Mouse (Mus musculus) liver, embryonic 16.5 days (tissue): ENCODE results near the gene Nubpl. TPM values are rescaled to one million over a fixed set of nuclear protein-coding genes. Genes with fewer than 3 reads are reported as not detected.

Source experiments
- ATAC-seq: fragments of 200-750 bp; cut with Nextera tagmentation; 2 replicates; pipeline ENCODE4 v1.8.0; 2017; ENCODE audit warnings: low read depth, mild to moderate bottlenecking, moderate number of reproducible peaks, moderate library complexity
- H3K27ac ChIP-seq: fragments of 300-500 bp; sonication (generic); 2 replicates; pipeline ENCODE4 v1.5.1; 2014; ENCODE audit warnings: mild to moderate bottlenecking, low read length
- H3K27me3 ChIP-seq: fragments of 300-500 bp; sonication (generic); 2 replicates; pipeline ENCODE4 v1.6.1; 2014; ENCODE audit warnings: low read depth, low read length, mixed read lengths; ENCODE audit not compliant: control insufficient read depth, insufficient read depth
- H3K36me3 ChIP-seq: fragments of 300-500 bp; sonication (generic); 2 replicates; pipeline ENCODE4 v1.6.1; 2014; ENCODE audit warnings: mild to moderate bottlenecking; ENCODE audit not compliant: control insufficient read depth, insufficient read depth
- H3K4me1 ChIP-seq: fragments of 300-500 bp; sonication (generic); 2 replicates; pipeline ENCODE4 v1.6.1; 2014; ENCODE audit warnings: low read depth, low read length, mixed read lengths; ENCODE audit not compliant: control insufficient read depth
- H3K4me2 ChIP-seq: fragments of 300-500 bp; sonication (generic); 2 replicates; pipeline ENCODE4 v1.6.1; 2014; ENCODE audit warnings: low read depth, low read length, mixed read lengths
- H3K4me3 ChIP-seq: fragments of 300-500 bp; sonication (generic); 2 replicates; pipeline ENCODE4 v1.5.1; 2014; ENCODE audit warnings: low read depth, mild to moderate bottlenecking, low read length
- H3K9ac ChIP-seq: fragments of 300-500 bp; sonication (generic); 2 replicates; pipeline ENCODE4 v1.6.1; 2014; ENCODE audit warnings: low read depth, low read length
- H3K9me3 ChIP-seq: fragments of 300-500 bp; sonication (generic); replicated peaks from 2 replicates; pipeline ENCODE4 v1.6.1; 2016; ENCODE audit warnings: low read length; ENCODE audit not compliant: control insufficient read depth
- WGBS: fragments of 180-500 bp; shearing (Covaris S2); extraction: QIAGEN DNeasy Blood & Tissue Kit; methylation state at CpG from one replicate; pipeline ENCODE4 v1.1.7; 2014; ENCODE audit not compliant: insufficient replicate concordance; 5-methylcytosine and 5-hydroxymethylcytosine counted together
- polyA plus RNA-seq: library from polyadenylated mRNA; unstranded; fragments of >200 nt; fragmentation: Nextera tagmentation; extraction: Ambion mirVana; gene quantifications from 2 replicates; pipeline ENCODE4 v1.2.1, GENCODE M21; 2015

Gene Nubpl
- polyA plus RNA-seq, 1 experiment from 2014 or later: 3.5 TPM

DNA sequence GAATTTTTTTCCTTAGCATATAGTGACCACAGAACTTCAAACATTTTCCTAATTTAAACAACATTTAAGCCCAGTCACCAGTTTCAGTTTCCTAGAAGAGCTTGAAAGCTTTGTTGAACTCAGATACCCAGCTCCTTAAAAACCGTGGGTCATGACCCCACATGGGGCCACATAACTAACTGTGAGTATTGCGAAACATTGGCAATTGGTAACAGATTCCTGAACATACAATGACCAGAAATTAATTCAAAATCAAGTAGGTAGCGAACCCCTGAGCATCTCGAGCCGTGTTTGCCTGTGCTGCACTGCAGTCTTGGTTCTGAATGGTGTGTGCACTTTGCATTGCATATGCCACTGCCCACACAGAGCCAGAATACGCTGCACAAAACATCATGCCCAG is 221.6 kb downstream of the Nubpl start:
- Histone ChIP-seq H3K4me2 (no peak overlapping the region), H3K9ac (no peak overlapping the region), H3K36me3 (no peaks in the 10 kb centered on the region), H3K4me3 (no peak overlapping the region), H3K27me3 (no peaks in the 10 kb centered on the region), H3K9me3 (no peaks in the 10 kb centered on the region), H3K27ac (no peak overlapping the region), H3K4me1 (no peaks in the 10 kb centered on the region)
- ATAC-seq: no peak
- WGBS: 70% methylated on average over 6 of the region's 6 CpGs

GRCm38 (mm10) chr12:52328488-52328887 is 231.0 kb downstream of the Nubpl start:
- Histone ChIP-seq H3K4me2 (no peak overlapping the region), H3K27ac (no peak overlapping the region), H3K9me3 (no peaks in the 10 kb centered on the region), H3K9ac (no peak overlapping the region), H3K4me3 (no peak overlapping the region), H3K4me1 (no peaks in the 10 kb centered on the region), H3K27me3 (no peaks in the 10 kb centered on the region), H3K36me3 (no peaks in the 10 kb centered on the region)
- ATAC-seq: no peak
- 60% methylated on average over 4 of the region's 4 CpGs for WGBS

- Histone ChIP-seq H3K4me3 (no peak overlapping the region), H3K9ac (no peak overlapping the region), H3K9me3 (no peaks in the 10 kb centered on the region), H3K27me3 (no peaks in the 10 kb centered on the region), H3K4me2 (no peak overlapping the region), H3K4me1 (no peaks in the 10 kb centered on the region), H3K36me3 (no peaks in the 10 kb centered on the region), H3K27ac (no peak overlapping the region)
- no peak for ATAC-seq
- 79% methylated on average over 11 of the region's 11 CpGs for WGBS
Observed at GRCm38 (mm10) chr12:52335142-52335765, 237.7 kb downstream of the Nubpl start.

- Histone ChIP-seq H3K4me1 (no peaks in the 10 kb centered on the region), H3K27ac (no peak overlapping the region), H3K4me3 (no peak overlapping the region), H3K36me3 (no peaks in the 10 kb centered on the region), H3K4me2 (no peak overlapping the region), H3K9ac (no peak overlapping the region), H3K27me3 (no peaks in the 10 kb centered on the region), H3K9me3 (no peaks in the 10 kb centered on the region)
- ATAC-seq: no peak
- 30% methylated on average over 2 of the region's 2 CpGs for WGBS
Observed at GRCm38 (mm10) chr12:52338136-52338753, 240.7 kb downstream of the Nubpl start.

GRCm38 (mm10) chr12:52346611-52347010 is 249.1 kb downstream of the Nubpl start:
- no peak for ATAC-seq
- WGBS: 63% methylated on average over 5 of the region's 5 CpGs
- Histone ChIP-seq H3K27ac (no peak overlapping the region), H3K9me3 (no peaks in the 10 kb centered on the region), H3K4me1 (no peaks in the 10 kb centered on the region), H3K4me3 (no peak overlapping the region), H3K27me3 (no peaks in the 10 kb centered on the region), H3K36me3 (no peaks in the 10 kb centered on the region), H3K4me2 (no peak overlapping the region), H3K9ac (no peak overlapping the region)

DNA sequence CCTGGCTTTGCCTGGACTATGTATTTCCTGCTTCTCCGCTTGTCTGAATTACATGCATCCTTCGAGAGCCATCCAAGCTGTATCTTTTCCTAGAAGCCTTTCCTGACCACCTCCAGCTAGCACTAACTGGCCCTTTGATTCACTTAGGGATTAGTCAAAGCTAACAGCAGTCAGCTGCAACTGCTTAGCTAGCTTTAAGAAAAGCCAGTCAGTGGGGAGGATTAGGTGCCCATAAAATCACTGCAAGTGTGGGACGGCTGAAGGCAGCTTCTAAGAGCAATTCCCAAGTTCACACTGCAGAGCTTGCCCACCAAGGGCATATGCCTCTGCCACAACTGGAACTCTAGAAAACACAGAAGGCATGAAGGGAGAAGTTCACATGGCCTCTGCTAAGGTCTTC is 252.7 kb downstream of the Nubpl start:
- Histone ChIP-seq H3K9ac (no peak overlapping the region), H3K9me3 (no peaks in the 10 kb centered on the region), H3K4me1 (no peaks in the 10 kb centered on the region), H3K4me3 (no peak overlapping the region), H3K27me3 (no peaks in the 10 kb centered on the region), H3K27ac (no peak overlapping the region), H3K4me2 (no peak overlapping the region), H3K36me3 (no peaks in the 10 kb centered on the region)
- WGBS: 64% methylated on average over 3 of the region's 3 CpGs
- no peak for ATAC-seq

DNA sequence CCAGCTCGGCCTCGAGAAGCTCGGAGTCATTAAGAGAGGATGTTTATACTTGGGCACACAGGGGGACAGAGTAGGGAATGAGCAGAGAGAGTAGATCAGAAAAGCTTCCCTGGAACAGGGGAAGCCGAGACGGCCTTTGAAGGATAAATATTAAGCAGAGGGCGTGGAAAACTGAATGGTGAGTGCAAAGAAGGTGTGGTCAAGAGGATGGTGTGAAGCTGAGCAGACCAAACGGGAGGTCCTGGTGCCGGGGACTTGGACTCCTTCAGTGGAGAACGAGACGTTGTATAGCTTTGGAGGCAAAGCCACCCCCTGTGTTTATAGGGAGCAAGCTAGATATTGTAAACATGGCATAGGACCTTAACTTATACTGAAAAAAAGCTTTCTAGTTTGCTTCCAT is 261.9 kb downstream of the Nubpl start:
- Histone ChIP-seq H3K27me3 (no peaks in the 10 kb centered on the region), H3K4me1 (no peaks in the 10 kb centered on the region), H3K4me3 (no peak overlapping the region), H3K36me3 (no peaks in the 10 kb centered on the region), H3K27ac (no peak overlapping the region), H3K9ac (no peak overlapping the region), H3K4me2 (no peak overlapping the region), H3K9me3 (no peaks in the 10 kb centered on the region)
- WGBS: 59% methylated on average over 10 of the region's 10 CpGs
- no peak for ATAC-seq

DNA sequence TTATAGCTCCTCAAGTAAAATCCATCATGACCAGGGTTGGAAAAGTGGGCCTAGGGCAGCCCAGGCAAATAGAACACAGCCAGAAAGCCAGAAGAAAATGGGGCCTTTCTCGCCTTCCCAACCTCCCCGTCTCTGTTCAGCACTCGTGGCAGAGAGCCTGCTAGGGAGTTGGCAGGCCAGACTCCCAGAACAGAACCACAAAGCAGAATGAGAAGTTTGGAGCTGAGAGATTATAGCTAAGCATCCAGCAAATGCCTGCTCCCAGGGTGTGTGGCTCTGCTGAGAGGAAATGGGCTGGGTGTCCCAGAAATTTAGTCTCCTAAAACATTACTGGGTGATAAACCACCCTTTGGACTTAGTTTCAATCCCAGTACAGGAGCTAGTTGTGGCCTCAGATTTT is 262.6 kb downstream of the Nubpl start:
- H3K9me3 ChIP-seq: no peaks in the 10 kb centered on the region
- no peak overlapping the region for H3K27ac ChIP-seq
- ATAC-seq: no peak
- H3K4me3 ChIP-seq: no peak overlapping the region
- no peaks in the 10 kb centered on the region for H3K27me3 ChIP-seq
- H3K4me2 ChIP-seq: no peak overlapping the region
- no peaks in the 10 kb centered on the region for H3K4me1 ChIP-seq
- 66% methylated on average over 3 of the region's 3 CpGs for WGBS
- H3K9ac ChIP-seq: no peak overlapping the region
- no peaks in the 10 kb centered on the region for H3K36me3 ChIP-seq

GRCm38 (mm10) chr12:52361198-52361597 is 263.7 kb downstream of the Nubpl start:
- H3K27ac ChIP-seq: no peak overlapping the region
- no peaks in the 10 kb centered on the region for H3K27me3 ChIP-seq
- ATAC-seq: no peak
- H3K4me2 ChIP-seq: no peak overlapping the region
- H3K4me3 ChIP-seq: no peak overlapping the region
- WGBS: 63% methylated on average over 6 of the region's 6 CpGs
- H3K4me1 ChIP-seq: no peaks in the 10 kb centered on the region
- no peaks in the 10 kb centered on the region for H3K36me3 ChIP-seq
- H3K9ac ChIP-seq: no peak overlapping the region
- no peaks in the 10 kb centered on the region for H3K9me3 ChIP-seq
